Mouse (Mus musculus) kidney, adult 2 months (tissue): ENCODE results near the gene Ago3.

Source experiments
- CTCF ChIP-seq: fragments of 200-500 bp; conservative IDR thresholded peaks from 2 replicates; pipeline ENCODE4 v1.5.1; 2011; ENCODE audit warnings: low read depth, mild to moderate bottlenecking, control low read depth, low read length, moderate library complexity, mixed read lengths; ENCODE audit not compliant: insufficient read depth, insufficient read length
- POLR2A ChIP-seq: fragments of 200-500 bp; IDR thresholded peaks from one replicate; pipeline ENCODE4 v1.6.1; 2011; ENCODE audit warnings: low read depth, low read length, control low read depth

DNA sequence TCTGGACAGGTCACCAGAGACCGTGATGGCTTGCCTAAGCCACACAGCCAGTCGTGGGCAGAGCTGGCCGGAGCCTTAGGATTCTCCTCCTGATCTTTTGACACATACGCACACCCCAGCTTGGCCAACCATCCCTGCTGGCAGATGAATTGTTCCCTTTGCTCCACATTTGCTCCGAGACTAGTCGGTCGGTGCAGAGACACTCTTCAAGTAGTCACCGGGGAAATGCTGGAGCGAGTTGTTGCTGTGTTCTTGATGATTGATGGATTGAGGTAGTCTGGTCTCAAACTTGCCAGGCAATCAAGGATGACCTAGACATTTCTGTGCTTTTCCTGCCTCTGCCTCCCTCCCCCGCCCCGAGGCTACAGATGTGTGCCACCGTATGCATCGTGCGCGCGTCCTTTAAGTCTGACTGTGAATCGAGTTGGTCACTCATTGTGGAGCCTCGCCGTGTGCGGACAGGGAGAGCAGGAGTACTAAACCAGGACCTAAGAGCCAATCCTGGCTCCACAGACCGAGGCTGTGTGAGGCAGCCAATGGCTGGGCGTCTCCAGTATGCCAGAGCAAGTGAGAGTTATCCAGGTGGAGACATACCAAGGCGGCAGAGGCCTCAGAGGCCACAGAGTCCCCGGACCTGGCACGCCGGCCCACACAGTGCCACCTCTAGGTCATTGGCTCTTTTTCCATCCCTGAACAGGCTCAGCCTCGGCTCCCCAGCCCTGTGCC, 127.6 kb downstream of the Ago3 start:
- no peak for TF ChIP-seq CTCF
- no peak for TF ChIP-seq POLR2A
